Mouse (Mus musculus): ENCODE data around the gene Gm17581. TPM values are rescaled to one million over a fixed set of nuclear protein-coding genes. Genes with fewer than 3 reads are reported as not detected.
"Not testable (repeated sequence)": the region's sequence is repeated elsewhere in the genome, so short reads cannot be mapped to it uniquely, and the experiment has no call there.

Gm17581 gene
- total RNA-seq, 2 experiments from 2014 or later, result not detected

- no peak for DNase-seq (ENCODE audit: low spot score in 2 of 2)
Measured at GRCm38 (mm10) chr2:155742211-155742610, 6.5 kb upstream of the Gm17581 start.

- no peak for DNase-seq (ENCODE audit: low spot score in 2 of 2)
Measured at GRCm38 (mm10) chr2:155737803-155738202, 2.1 kb upstream of the Gm17581 start.

- no peak for DNase-seq (ENCODE audit: low spot score in 2 of 2)
Measured at GRCm38 (mm10) chr2:155736936-155737335, 1.3 kb upstream of the Gm17581 start.

- DNase-seq (ENCODE audit: low spot score in 2 of 2), result no peak
Measured at GRCm38 (mm10) chr2:155735080-155735479, 586 bp downstream of the Gm17581 start.

GRCm38 (mm10) chr2:155729158-155729645, 6.5 kb downstream of the Gm17581 start, which contains the start of gene Edem2:
Gene Edem2, minus strand, starts transcription at chr2:155729475.
- peak; percentile 75 to 90 for DNase-seq (ENCODE audit: low spot score in 2 of 2)

- no peak for DNase-seq (ENCODE audit: low spot score in 2 of 2)
Measured at GRCm38 (mm10) chr2:155728742-155729141, 6.9 kb downstream of the Gm17581 start.

GRCm38 (mm10) chr2:155727764-155728395, 7.8 kb downstream of the Gm17581 start:
- no peak for DNase-seq (ENCODE audit: low spot score in 2 of 2)

- no peak for DNase-seq (ENCODE audit: low spot score in 2 of 2)
Measured at GRCm38 (mm10) chr2:155726302-155726701, 9.4 kb downstream of the Gm17581 start.

- DNase-seq (ENCODE audit: low spot score in 2 of 2), result no peak
Measured at GRCm38 (mm10) chr2:155724526-155724925, 11.1 kb downstream of the Gm17581 start.

GRCm38 (mm10) chr2:155724036-155724435, 11.6 kb downstream of the Gm17581 start:
- DNase-seq (ENCODE audit: low spot score in 2 of 2), result no peak

GRCm38 (mm10) chr2:155720585-155720984, 15.1 kb downstream of the Gm17581 start:
- no peak for DNase-seq (ENCODE audit: low spot score in 2 of 2)

GRCm38 (mm10) chr2:155717082-155717990, 18.3 kb downstream of the Gm17581 start:
- DNase-seq (ENCODE audit: low spot score in 2 of 2), result peak in 1 of 2 experiments; percentile 47

- DNase-seq (ENCODE audit: low spot score in 2 of 2), result no peak
Measured at GRCm38 (mm10) chr2:155710557-155710956, 25.1 kb downstream of the Gm17581 start.

GRCm38 (mm10) chr2:155707251-155707650, 28.4 kb downstream of the Gm17581 start:
- DNase-seq (ENCODE audit: low spot score in 2 of 2), result peak in 1 of 2 experiments; percentile 69

- DNase-seq (ENCODE audit: low spot score in 2 of 2), result no peak
Measured at GRCm38 (mm10) chr2:155703630-155704029, 32.0 kb downstream of the Gm17581 start.

- no peak for DNase-seq (ENCODE audit: low spot score in 2 of 2)
Measured at GRCm38 (mm10) chr2:155701399-155701919, 34.2 kb downstream of the Gm17581 start.

- DNase-seq (ENCODE audit: low spot score in 2 of 2), result not testable (repeated sequence)
Measured at GRCm38 (mm10) chr2:155698443-155698842, 37.2 kb downstream of the Gm17581 start.

GRCm38 (mm10) chr2:155696851-155697250, 38.8 kb downstream of the Gm17581 start:
- DNase-seq (ENCODE audit: low spot score in 2 of 2), result no peak

- peak; percentile 86 to 92 for DNase-seq (ENCODE audit: low spot score in 2 of 2)
Measured at GRCm38 (mm10) chr2:155696091-155696558, 39.5 kb downstream of the Gm17581 start.

- no peak for DNase-seq (ENCODE audit: low spot score in 2 of 2)
Measured at GRCm38 (mm10) chr2:155695316-155695715, 40.4 kb downstream of the Gm17581 start.

- DNase-seq (ENCODE audit: low spot score in 2 of 2), result no peak
Measured at GRCm38 (mm10) chr2:155694564-155694963, 41.1 kb downstream of the Gm17581 start.

- DNase-seq (ENCODE audit: low spot score in 2 of 2), result no peak
Measured at GRCm38 (mm10) chr2:155693136-155693535, 42.5 kb downstream of the Gm17581 start.

Measured in gastrocnemius, postnatal 4 days (tissue).